Mouse (Mus musculus): ENCODE data around the gene Gm21828.
"Not testable (repeated sequence)": the region's sequence is repeated elsewhere in the genome, so short reads cannot be mapped to it uniquely, and the experiment has no call there.

The Gm21828 gene

DNA sequence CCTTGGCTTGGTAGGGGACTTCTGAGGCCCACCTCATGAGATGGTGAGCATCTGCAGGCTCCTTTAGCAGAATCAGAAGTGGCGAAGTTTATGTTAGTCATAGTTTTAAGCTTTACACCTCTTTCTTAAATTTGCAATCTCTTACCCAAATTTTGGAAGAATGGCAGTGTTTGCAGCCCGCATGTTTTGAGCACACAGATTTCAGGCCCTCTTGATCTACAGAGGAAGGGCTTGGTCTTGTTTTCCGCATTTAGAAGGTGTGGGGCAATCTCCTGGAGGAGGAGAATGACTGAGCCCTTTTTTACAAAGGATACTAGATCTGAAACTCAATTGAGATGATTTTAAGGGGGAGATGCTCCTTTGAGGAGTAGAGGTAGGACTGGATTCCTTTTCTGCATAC is at the start of gene Gm21828:
Gene Gm21828, minus strand, starts transcription at position 101 of the 400 bp plus-strand sequence.
- DNase-seq (ENCODE audit: low spot score in 2 of 2), result not testable (repeated sequence)

GRCm38 (mm10) chrY:13252091-13252490 is 28.4 kb upstream of the Gm21828 start, which contains the start of the genes Gm21440 and Gm21454:
TSS of gene Gm21440 (plus strand) at chrY:13252391.
TSS of gene Gm21454 (plus strand) at chrY:13252442.
- not testable (repeated sequence) for DNase-seq (ENCODE audit: low spot score in 2 of 2)

Data from urinary bladder, postnatal 36 days (tissue).